Mouse (Mus musculus) liver, embryonic 14.5 days (tissue): ENCODE measurements around the gene Sh2d3c.

Experiments
- CTCF ChIP-seq: IDR thresholded peaks from 2 replicates; pipeline ENCODE4 v1.5.1; 2016; ENCODE audit warnings: antibody characterized with exemption, low read depth, control low read depth
- EP300 ChIP-seq: IDR thresholded peaks from 2 replicates; pipeline ENCODE4 v1.6.1; 2016; ENCODE audit warnings: antibody characterized with exemption, low read depth

GRCm38 (mm10) chr2:32744272-32744982 lies 23.6 kb downstream of the Sh2d3c start:
- no peak for TF ChIP-seq CTCF
- TF ChIP-seq EP300: no peak
